24 mouse cellular contexts compared by ENCODE assay signal in genomic region chr4:24609564-24609963, GRCm38 (mm10).
"Had no signal": no experiment of that assay in that cellular context is flagged by ENCODE, and none has a peak within 500 bp of the region (broad histone marks: within the 10 kb centered on the region; RNA-seq: fewer than 3 reads in every experiment).

No protein-coding gene starts in this region.

- H3K4me1 ChIP-seq: heart, embryonic 13.5 days; heart, embryonic 15.5 days; hindbrain, embryonic 13.5 days; hindbrain, embryonic 15.5 days; intestine, embryonic 15.5 days; limb, embryonic 10.5 days; limb, embryonic 12.5 days had no signal

- H3K36me3 ChIP-seq: hindbrain, embryonic 13.5 days; hindbrain, embryonic 15.5 days; intestine, embryonic 15.5 days; limb, embryonic 12.5 days had no signal

- DNase-seq: forebrain, postnatal 0 days; gastrocnemius, postnatal 14 days; gastrocnemius, postnatal 36 days; heart, adult 11 months; heart, adult 2 months; heart, postnatal 14 days; heart, postnatal 36 days; kidney, adult 18-20 months; kidney, adult 8-10 months; kidney, postnatal 10 days; kidney, postnatal 25 days; kidney, postnatal 4 days had no signal

- H3K4me3 ChIP-seq: heart, adult 2 months; heart, embryonic 13.5 days; heart, embryonic 15.5 days; hindbrain, embryonic 13.5 days; hindbrain, embryonic 15.5 days; intestine, embryonic 15.5 days; layer of hippocampus, adult 2 months; left cerebral cortex, adult 2 months; limb, embryonic 10.5 days; limb, embryonic 12.5 days had no signal

- ATAC-seq: forebrain, postnatal 0 days; hindbrain, postnatal 0 days; intestine, embryonic 15.5 days; intestine, postnatal 0 days had no signal

- H3K27ac ChIP-seq: heart, adult 2 months; heart, embryonic 13.5 days; heart, embryonic 15.5 days; hindbrain, embryonic 13.5 days; hindbrain, embryonic 15.5 days; hindbrain, postnatal 0 days; intestine, embryonic 15.5 days; layer of hippocampus, adult 2 months; left cerebral cortex, adult 2 months; limb, embryonic 10.5 days; limb, embryonic 12.5 days had no signal

- H3K27me3 ChIP-seq: heart, embryonic 13.5 days; heart, embryonic 15.5 days; hindbrain, embryonic 13.5 days; hindbrain, embryonic 15.5 days; intestine, embryonic 15.5 days; limb, embryonic 12.5 days had no signal

- H3K9me3 ChIP-seq: heart, embryonic 13.5 days; heart, embryonic 15.5 days; hindbrain, embryonic 13.5 days; hindbrain, embryonic 15.5 days; intestine, embryonic 15.5 days; limb, embryonic 10.5 days; limb, embryonic 12.5 days had no signal

- H3K4me2 ChIP-seq: heart, embryonic 11.5 days; heart, embryonic 13.5 days; heart, embryonic 15.5 days; hindbrain, embryonic 13.5 days; hindbrain, embryonic 15.5 days; intestine, embryonic 15.5 days; limb, embryonic 12.5 days had no signal

- H3K9ac ChIP-seq: forebrain, postnatal 0 days; heart, embryonic 13.5 days; heart, embryonic 15.5 days; hindbrain, embryonic 13.5 days; hindbrain, embryonic 15.5 days; intestine, embryonic 15.5 days; limb, embryonic 12.5 days had no signal
